Mouse (Mus musculus) forebrain, embryonic 16.5 days (tissue): ENCODE results near the gene Dyrk1b. TPM values are rescaled to one million over a fixed set of nuclear protein-coding genes. Genes with fewer than 3 reads are reported as not detected.

ENCODE experiments used
- ATAC-seq: fragments of 200-750 bp; cut with Nextera tagmentation; 2 replicates; pipeline ENCODE4 v1.8.0; 2017; ENCODE audit warnings: mild to moderate bottlenecking, moderate library complexity
- H3K27ac ChIP-seq: fragments of 300-500 bp; sonication (generic); 2 replicates; pipeline ENCODE4 v1.5.1; 2014; ENCODE audit warnings: low read length, control low read depth
- H3K27me3 ChIP-seq: fragments of 300-500 bp; sonication (generic); replicated peaks from 2 replicates; pipeline ENCODE4 v1.6.1; 2014; ENCODE audit warnings: low read length; ENCODE audit not compliant: control insufficient read depth, insufficient read depth
- H3K36me3 ChIP-seq: fragments of 300-500 bp; sonication (generic); 2 replicates; pipeline ENCODE4 v1.6.1; 2014; ENCODE audit not compliant: control insufficient read depth, insufficient read depth
- H3K4me1 ChIP-seq: fragments of 300-500 bp; sonication (generic); replicated peaks from 2 replicates; pipeline ENCODE4 v1.6.1; 2014; ENCODE audit warnings: low read length; ENCODE audit not compliant: control insufficient read depth, insufficient read depth
- H3K4me2 ChIP-seq: fragments of 300-500 bp; sonication (generic); 2 replicates; pipeline ENCODE4 v1.6.1; 2014; ENCODE audit warnings: mild to moderate bottlenecking, low read length, control low read depth
- H3K4me3 ChIP-seq: fragments of 300-500 bp; sonication (generic); replicated peaks from 2 replicates; pipeline ENCODE4 v1.5.1; 2014; ENCODE audit warnings: mild to moderate bottlenecking, low read length, control low read depth
- H3K9ac ChIP-seq: fragments of 300-500 bp; sonication (generic); replicated peaks from 2 replicates; pipeline ENCODE4 v1.6.1; 2014; ENCODE audit warnings: low read depth, low read length, control low read depth
- H3K9me3 ChIP-seq: fragments of 300-500 bp; sonication (generic); 2 replicates; pipeline ENCODE4 v1.6.1; 2016; ENCODE audit warnings: low read length; ENCODE audit not compliant: control insufficient read depth
- WGBS: fragments of 180-500 bp; shearing (Covaris S2); extraction: QIAGEN DNeasy Blood & Tissue Kit; methylation state at CpG from one replicate; pipeline ENCODE4 v1.1.7; 2014; 5-methylcytosine and 5-hydroxymethylcytosine counted together
- polyA plus RNA-seq: library from polyadenylated mRNA; unstranded; fragments of >200 nt; fragmentation: Nextera tagmentation; extraction: Ambion mirVana; gene quantifications from 2 replicates; pipeline ENCODE4 v1.2.1, GENCODE M21; 2015

Gene Dyrk1b
- polyA plus RNA-seq, 1 experiment from 2014 or later: 14.8 TPM

DNA sequence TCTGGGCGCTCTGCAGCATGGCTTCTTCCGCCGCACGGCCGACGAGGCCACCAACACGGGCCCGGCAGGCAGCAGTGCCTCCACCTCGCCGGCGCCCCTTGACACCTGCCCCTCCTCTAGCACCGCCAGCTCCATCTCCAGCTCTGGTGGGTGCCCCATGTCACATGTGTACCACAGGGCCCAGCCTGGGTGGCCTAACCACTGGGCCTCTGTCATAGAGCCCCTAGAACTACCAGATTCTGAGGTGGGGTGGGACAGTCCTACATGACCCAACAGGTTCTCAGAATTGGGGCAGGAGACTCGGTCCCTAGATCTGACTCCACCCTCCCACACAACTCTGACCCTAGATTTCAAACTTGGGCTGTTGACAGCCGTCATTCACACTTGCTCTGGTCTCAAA is 6.6 kb downstream of the Dyrk1b start:
- Histone ChIP-seq H3K4me1 (peaks cover 6% of the 10 kb centered on the region), H3K4me2 (no peak overlapping the region), H3K9ac (no peak overlapping the region), H3K9me3 (no peaks in the 10 kb centered on the region), H3K4me3 (no peak overlapping the region), H3K27me3 (no peaks in the 10 kb centered on the region), H3K27ac (no peak overlapping the region), H3K36me3 (peaks cover 75% of the 10 kb centered on the region)
- 0 out of 2 replicates have a peak, but pooled peaks have one; percentile 22 for ATAC-seq
- 90% methylated on average over 14 of the region's 14 CpGs for WGBS

DNA sequence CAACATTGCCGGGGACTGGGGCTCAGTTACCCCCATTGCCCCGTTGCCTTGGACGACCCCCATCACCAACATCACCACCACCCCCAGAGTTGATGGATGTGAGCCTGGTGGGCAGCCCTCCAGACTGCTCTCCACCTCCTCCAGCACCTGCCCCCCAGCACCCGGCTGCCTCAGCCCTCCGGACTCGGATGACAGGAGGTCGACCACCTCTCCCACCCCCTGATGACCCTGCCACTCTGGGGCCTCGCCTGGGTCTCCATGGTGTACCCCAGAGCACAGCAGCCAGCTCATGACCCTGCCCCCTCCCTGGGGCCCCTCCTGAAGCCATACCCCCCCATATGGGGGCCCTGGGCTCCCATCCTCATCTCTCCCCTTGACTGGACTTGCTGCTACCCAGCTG is 7.4 kb downstream of the Dyrk1b start:
- Histone ChIP-seq H3K9me3 (no peaks in the 10 kb centered on the region), H3K36me3 (peaks cover 75% of the 10 kb centered on the region), H3K4me3 (no peak overlapping the region), H3K9ac (no peak overlapping the region), H3K4me2 (no peak overlapping the region), H3K27ac (no peak overlapping the region), H3K4me1 (no peaks in the 10 kb centered on the region), H3K27me3 (no peaks in the 10 kb centered on the region)
- WGBS: 92% methylated on average over 8 of the region's 8 CpGs
- ATAC-seq: no peak

DNA sequence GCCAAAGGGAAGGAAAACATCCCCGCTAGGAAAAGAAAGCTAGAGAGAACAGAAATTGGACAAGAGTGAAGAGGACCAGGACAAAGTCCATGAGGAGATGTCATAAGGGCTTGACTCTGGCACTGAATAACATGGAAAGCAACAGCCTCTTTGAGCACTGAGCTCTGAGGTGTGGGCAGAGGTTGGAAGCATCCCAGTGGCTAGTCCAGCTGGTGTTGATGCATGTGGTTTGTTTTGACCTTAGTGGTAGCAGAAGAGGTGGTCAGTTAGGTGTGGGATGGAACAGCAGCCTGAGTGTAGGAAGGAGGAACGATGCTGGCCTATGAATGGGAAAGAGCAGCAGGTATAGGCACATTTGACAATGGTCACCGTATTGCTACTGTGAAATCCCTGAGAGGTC is 12.2 kb downstream of the Dyrk1b start:
- H3K27ac ChIP-seq: no peak overlapping the region
- no peak overlapping the region for H3K9ac ChIP-seq
- H3K4me3 ChIP-seq: no peak overlapping the region
- H3K36me3 ChIP-seq: peaks cover 48% of the 10 kb centered on the region
- H3K4me2 ChIP-seq: no peak overlapping the region
- H3K9me3 ChIP-seq: no peaks in the 10 kb centered on the region
- H3K27me3 ChIP-seq: no peaks in the 10 kb centered on the region
- WGBS: 93% methylated on average over 3 of the region's 3 CpGs
- no peak for ATAC-seq
- H3K4me1 ChIP-seq: no peaks in the 10 kb centered on the region

DNA sequence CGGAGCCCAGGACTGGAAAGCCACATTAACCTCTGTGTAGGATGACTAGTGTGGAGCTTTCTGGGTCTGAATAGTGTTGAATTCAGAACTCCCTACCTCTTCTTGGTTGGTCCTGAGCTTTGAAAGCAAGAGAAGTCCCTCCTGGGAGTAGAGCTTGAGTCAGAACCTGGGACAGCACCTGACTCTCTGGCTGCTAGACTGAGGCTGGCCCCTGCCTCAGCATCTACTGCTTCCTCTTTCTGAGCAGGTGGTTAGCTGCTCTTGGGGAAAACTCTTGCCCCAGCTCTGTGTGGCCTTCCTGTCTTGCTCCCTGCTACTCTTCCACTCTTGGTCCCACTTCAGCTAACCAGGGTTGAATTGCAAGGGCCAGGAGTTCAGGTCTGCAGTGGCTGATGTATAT is 12.6 kb downstream of the Dyrk1b start:
- H3K4me3 ChIP-seq: no peak overlapping the region
- H3K27ac ChIP-seq: no peak overlapping the region
- no peaks in the 10 kb centered on the region for H3K9me3 ChIP-seq
- no peak for ATAC-seq
- H3K27me3 ChIP-seq: no peaks in the 10 kb centered on the region
- no peak overlapping the region for H3K4me2 ChIP-seq
- H3K36me3 ChIP-seq: peaks cover 45% of the 10 kb centered on the region
- WGBS: 95% methylated on average over 1 of the region's 1 CpGs
- H3K9ac ChIP-seq: no peak overlapping the region
- no peaks in the 10 kb centered on the region for H3K4me1 ChIP-seq

DNA sequence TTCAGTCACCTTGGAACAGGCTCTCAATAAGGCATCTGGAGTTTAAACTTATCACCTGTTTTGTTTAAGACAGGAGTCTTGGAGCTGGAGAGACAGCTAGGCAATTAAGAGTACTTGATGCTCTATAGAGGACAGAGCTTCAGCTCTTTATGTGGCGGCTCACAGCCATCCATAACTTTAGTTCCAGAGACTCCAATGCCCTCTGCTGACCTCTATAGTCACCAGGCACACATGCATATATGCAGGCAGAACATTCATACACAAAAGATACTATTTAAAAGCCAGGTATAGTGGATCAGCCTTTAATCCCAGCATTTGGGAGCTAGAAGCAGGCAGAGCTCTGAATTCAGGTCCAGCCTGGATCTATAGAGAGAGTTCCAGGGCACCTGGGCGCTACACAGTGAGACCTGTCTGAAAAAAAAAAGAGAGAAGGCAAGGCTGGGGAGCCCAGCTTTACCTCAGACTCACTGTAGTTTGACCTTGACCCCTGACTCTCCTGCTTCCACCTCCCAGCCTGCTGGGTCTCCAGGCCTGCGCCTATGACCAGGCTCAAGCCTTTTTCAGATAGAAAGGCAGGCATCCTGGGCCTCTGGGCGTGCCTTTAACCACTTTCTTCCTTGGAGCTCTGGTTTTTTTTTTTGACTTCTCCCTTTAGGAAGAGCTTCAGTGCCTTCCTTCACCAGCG is 16.3 kb downstream of the Dyrk1b start:
- Histone ChIP-seq H3K4me1 (no peaks in the 10 kb centered on the region), H3K36me3 (peaks cover 15% of the 10 kb centered on the region), H3K4me3 (no peak overlapping the region), H3K9me3 (no peaks in the 10 kb centered on the region), H3K27me3 (no peaks in the 10 kb centered on the region), H3K27ac (no peak overlapping the region), H3K9ac (no peak overlapping the region), H3K4me2 (no peak overlapping the region)
- WGBS: 91% methylated on average over 5 of the region's 5 CpGs
- ATAC-seq: no peak

DNA sequence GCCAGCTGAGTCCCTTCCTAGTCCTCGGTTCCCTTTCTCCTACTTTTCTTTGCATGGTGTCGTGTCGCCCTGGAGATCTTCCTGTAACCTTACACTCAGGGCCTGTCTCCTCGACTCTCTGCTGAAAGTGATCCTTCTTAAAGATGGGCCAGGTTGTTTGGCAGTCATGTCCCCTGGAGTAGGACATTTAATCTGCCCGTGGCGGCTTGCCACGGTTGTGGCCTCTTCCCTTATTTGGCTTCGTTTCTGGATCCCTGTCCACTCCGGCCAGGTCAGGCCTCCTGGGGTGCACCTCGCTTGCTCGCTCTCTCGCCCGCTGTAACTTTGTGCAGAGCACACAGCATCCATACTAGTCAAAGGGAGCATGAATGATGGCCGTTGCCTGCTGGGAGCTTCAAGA is 17.3 kb downstream of the Dyrk1b start:
- ATAC-seq: no peak
- H3K4me1 ChIP-seq: no peaks in the 10 kb centered on the region
- no peaks in the 10 kb centered on the region for H3K9me3 ChIP-seq
- 84% methylated on average over 14 of the region's 14 CpGs for WGBS
- H3K27me3 ChIP-seq: no peaks in the 10 kb centered on the region
- H3K9ac ChIP-seq: no peak overlapping the region
- no peak overlapping the region for H3K27ac ChIP-seq
- peaks cover 12% of the 10 kb centered on the region for H3K36me3 ChIP-seq
- no peak overlapping the region for H3K4me2 ChIP-seq
- H3K4me3 ChIP-seq: no peak overlapping the region

DNA sequence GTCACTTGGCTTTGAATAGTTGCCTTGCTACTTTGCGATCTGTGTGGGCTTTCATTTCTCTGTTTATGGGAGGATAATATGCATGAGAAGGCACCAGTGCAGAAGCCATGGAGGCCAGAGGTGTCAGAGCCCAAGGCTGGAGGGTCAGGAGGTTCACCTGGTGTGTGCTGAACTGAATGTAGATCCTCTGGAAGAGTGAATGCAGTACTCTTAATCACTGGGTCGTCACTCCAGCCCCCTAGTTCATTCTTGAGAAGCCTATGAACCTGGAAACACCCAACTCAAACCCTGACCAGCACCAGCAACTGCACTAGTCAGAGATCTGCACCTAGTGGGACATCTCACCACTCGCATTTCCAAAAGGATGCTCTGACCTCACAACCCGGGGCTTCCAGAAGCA is 19.8 kb downstream of the Dyrk1b start:
- H3K4me2 ChIP-seq: no peak overlapping the region
- peaks cover 5% of the 10 kb centered on the region for H3K36me3 ChIP-seq
- H3K4me1 ChIP-seq: no peaks in the 10 kb centered on the region
- H3K4me3 ChIP-seq: no peak overlapping the region
- no peak overlapping the region for H3K27ac ChIP-seq
- no peak overlapping the region for H3K9ac ChIP-seq
- ATAC-seq: no peak
- no peaks in the 10 kb centered on the region for H3K9me3 ChIP-seq
- 69% methylated on average over 4 of the region's 4 CpGs for WGBS
- H3K27me3 ChIP-seq: no peaks in the 10 kb centered on the region

DNA sequence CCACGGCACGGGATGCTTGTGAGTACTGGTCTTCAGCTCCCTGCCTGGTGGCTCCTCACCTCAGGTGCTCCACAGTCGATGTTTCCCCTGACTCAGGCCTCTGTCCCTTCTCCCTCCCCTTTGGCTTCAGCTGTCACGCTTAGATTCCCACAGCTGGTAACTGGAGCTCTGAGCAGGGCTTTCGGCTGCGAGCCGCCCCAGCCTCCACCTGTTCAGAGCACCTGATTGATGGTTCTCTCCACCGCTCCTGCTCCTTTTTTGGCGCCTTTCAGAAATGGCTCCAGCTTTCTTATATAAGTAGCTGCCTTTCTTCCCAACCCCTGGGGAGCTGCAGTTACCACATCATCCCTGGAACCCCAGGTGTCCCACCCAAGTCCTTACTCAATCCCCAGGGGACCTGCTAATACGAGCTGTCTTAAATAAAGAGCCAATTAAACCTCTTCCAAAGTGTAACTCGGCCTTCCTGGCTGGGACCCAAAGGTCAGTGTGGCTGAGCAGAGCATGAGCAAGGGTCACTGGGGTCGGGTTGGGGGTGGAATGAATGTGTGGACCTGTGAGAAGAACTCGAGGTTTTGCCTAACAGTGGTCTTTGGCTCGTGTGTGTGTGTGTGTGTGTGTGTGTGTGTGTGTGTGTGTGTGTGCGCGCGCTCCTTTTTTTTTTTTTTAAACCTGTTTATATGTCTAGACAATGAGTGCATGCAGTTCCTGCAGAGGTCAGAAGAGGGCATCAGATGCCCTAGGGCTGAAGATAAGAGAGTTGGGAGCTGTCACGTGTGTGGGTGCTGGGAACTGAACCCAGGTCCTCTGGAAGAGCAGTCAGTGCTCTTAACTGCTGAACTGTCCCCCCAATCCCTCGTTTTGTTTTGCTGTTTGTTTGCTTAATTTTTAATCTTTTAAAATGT is 24.2 kb downstream of the Dyrk1b start:
- H3K4me2 ChIP-seq: no peak overlapping the region
- H3K9me3 ChIP-seq: no peaks in the 10 kb centered on the region
- no peak overlapping the region for H3K4me3 ChIP-seq
- H3K36me3 ChIP-seq: no peaks in the 10 kb centered on the region
- WGBS: 63% methylated on average over 19 of the region's 19 CpGs
- no peak overlapping the region for H3K27ac ChIP-seq
- H3K4me1 ChIP-seq: no peaks in the 10 kb centered on the region
- no peak for ATAC-seq
- H3K27me3 ChIP-seq: no peaks in the 10 kb centered on the region
- no peak overlapping the region for H3K9ac ChIP-seq

DNA sequence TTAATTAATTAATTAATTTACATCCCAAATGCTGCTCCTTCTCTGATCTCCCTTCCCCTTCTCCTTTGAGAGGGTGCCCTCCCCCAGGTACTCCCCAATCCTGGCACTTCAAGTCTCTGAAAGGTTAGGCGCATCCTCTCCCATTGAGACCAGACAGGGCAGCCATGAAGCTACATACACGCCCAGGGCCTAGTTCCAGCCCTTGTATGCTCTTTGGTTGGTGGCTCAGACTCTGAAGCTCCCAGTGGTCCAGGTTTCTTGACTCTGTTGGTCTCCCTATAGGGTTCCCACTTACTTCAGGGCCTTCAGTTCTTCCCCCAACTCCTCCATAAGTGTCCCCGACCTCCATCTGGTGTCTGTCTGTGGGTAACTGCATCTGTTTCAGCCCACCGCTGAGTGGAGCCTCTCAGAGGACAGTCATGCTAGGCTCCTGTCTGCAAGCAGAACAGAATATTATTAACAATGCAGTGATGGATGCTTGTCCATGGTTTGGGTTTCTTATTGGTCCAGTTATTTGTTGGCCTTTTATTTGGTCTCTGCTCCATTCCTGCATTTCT is 26.9 kb downstream of the Dyrk1b start:
- 72% methylated on average over 4 of the region's 4 CpGs for WGBS

More for the DNA sequence above, 26.9 kb downstream of the Dyrk1b start:
- Histone ChIP-seq H3K4me3 (no peak overlapping the region), H3K9me3 (no peaks in the 10 kb centered on the region), H3K27me3 (no peaks in the 10 kb centered on the region), H3K4me1 (no peaks in the 10 kb centered on the region), H3K9ac (no peak overlapping the region), H3K36me3 (no peaks in the 10 kb centered on the region), H3K27ac (no peak overlapping the region), H3K4me2 (no peak overlapping the region)
- ATAC-seq: no peak
